Mouse (Mus musculus): ENCODE data around the gene Gtf3c1.

- no peak for TF ChIP-seq CTCF (IDR thresholded peaks at IDR 0.05; ENCODE audit: low read depth)
- no peak for TF ChIP-seq EP300 (IDR thresholded peaks at IDR 0.05; ENCODE audit: low read depth)
Measured at GRCm38 (mm10) chr7:125753326-125753715, 45.7 kb upstream of the Gtf3c1 start.

Measured in heart, postnatal 0 days (tissue).